In genomic region chr11:80664261-80664660, GRCm38 (mm10) we compare ENCODE assay signal across 18 mouse cellular contexts.
"Had no signal": no experiment of that assay in that cellular context is flagged by ENCODE, and none has a peak within 500 bp of the region (broad histone marks: within the 10 kb centered on the region; RNA-seq: fewer than 3 reads in every experiment).

No protein-coding gene starts in this region.

- ATAC-seq: liver, postnatal 0 days; lung, postnatal 0 days; midbrain, embryonic 13.5 days; midbrain, embryonic 15.5 days had no signal

- H3K27ac ChIP-seq: liver, embryonic 15.5 days; lung, embryonic 15.5 days; macrophage; midbrain, embryonic 13.5 days; midbrain, embryonic 15.5 days; neural tube, embryonic 12.5 days; stomach, embryonic 15.5 days; stomach, postnatal 0 days had no signal

- DNase-seq: liver, postnatal 0 days; lung, adult 2 months; lung, postnatal 14 days; lung, postnatal 36 days; right cerebral cortex, postnatal 25 days; thymus, adult 18-20 months; thymus, postnatal 14 days; thymus, postnatal 36 days had no signal

- H3K4me3 ChIP-seq: liver, embryonic 15.5 days; lung, embryonic 15.5 days; megakaryocyte, embryonic 14.5 days; midbrain, embryonic 13.5 days; midbrain, embryonic 15.5 days; neural tube, embryonic 12.5 days; stomach, embryonic 15.5 days had no signal
